Mouse (Mus musculus) Patski (cell line): Measurements from ENCODE around the gene Gpsm3. TPM values are rescaled to one million over a fixed set of nuclear protein-coding genes. Genes with fewer than 3 reads are reported as not detected.

Experiments used
- ATAC-seq: fragments of 100-300 bp; one replicate; pipeline ENCODE4 v1.8.0; 2021
- CTCF ChIA-PET: fragments of 350-600 bp; sonication (Branson Sonifier 250); formaldehyde crosslinking; loops from one replicate; lab custom pipeline; 2022; ENCODE audit warnings: inconsistent platforms; lab: Charles Lee
- POLR2A ChIA-PET: fragments of 350-600 bp; sonication (Branson Sonifier 250); formaldehyde crosslinking; loops from one replicate; lab custom pipeline; 2022; ENCODE audit warnings: antibody characterized with exemption, inconsistent platforms; lab: Charles Lee
- DNase-seq: peaks from one replicate; pipeline ENCODE4 v3.0.0-alpha.2; 2011; ENCODE audit warnings: low read depth, low spot score
- H3K27me3 ChIP-seq: fragments of 371-371 bp; one replicate; pipeline ENCODE4 v1.5.1; 2021
- CTCF ChIP-seq: fragments of 100-300 bp; IDR thresholded peaks from one replicate; pipeline ENCODE4 v1.5.1; 2021
- in situ Hi-C: fragments of 300-500 bp; cut with MboI; formaldehyde crosslinking; loops from 3 replicates; pipeline ENCODE4 v1.11.1; 2018; ENCODE audit warnings: low pct_unique_long_range_greater_than_20kb, mixed read lengths
- polyA plus RNA-seq: library from polyadenylated mRNA; unstranded; gene quantifications from one replicate; pipeline ENCODE4 v1.2.3, GENCODE M21; 2021

The Gpsm3 gene
- polyA plus RNA-seq, 1 experiment from 2014 or later = 0.35 TPM

- no peaks in the 10 kb centered on the region for H3K27me3 ChIP-seq
- DNase-seq (no peak), ATAC-seq (no peak)
- in situ Hi-C loops = loop anchor here (25.0 kb wide), 1 partner anchor 498 kb away; the partner anchor contains the start of genes Apom, Bag6 and D17H6S53E
- ChIA-PET CTCF (interaction anchor here (1.8 kb wide), 1 partner anchor 11 kb away, joined by 4 read pairs; the partner anchor contains the start of genes Ppt2 and Prrt1), POLR2A (interaction anchor here (1.1 to 2.0 kb wide), 2 partner anchors 12 to 20 kb away, joined by 5 to 7 read pairs; partner anchors contain the start of gene Ppt2)
- no peak for TF ChIP-seq CTCF
Measured at GRCm38 (mm10) chr17:34639461-34640255, 50.1 kb downstream of the Gpsm3 start.

GRCm38 (mm10) chr17:34640778-34641601 lies 51.4 kb downstream of the Gpsm3 start:
- in situ Hi-C loops = loop anchor here (25.0 kb wide), 1 partner anchor 496 kb away; the partner anchor contains the start of genes Apom, Bag6 and D17H6S53E
- ChIA-PET CTCF (interaction anchor here (1.2 to 1.8 kb wide), 3 partner anchors 9 to 14 kb away, joined by 3 to 4 read pairs (median 4); partner anchors contain the start of genes Ppt2 and Prrt1), POLR2A (interaction anchor here (1.1 to 2.0 kb wide), 2 partner anchors 13 to 21 kb away, joined by 4 to 7 read pairs; no protein-coding TSS in a partner anchor)
- peak; percentile 58 for ATAC-seq
- H3K27me3 ChIP-seq = no peaks in the 10 kb centered on the region
- TF ChIP-seq CTCF = no peak
- peak; percentile 70 for DNase-seq

Other genes starting within 250 kb of the Gpsm3 start
- gene Btnl2, start 235.0 kb upstream of the Gpsm3 start, polyA plus RNA-seq = not detected
- gene Btnl1, start 212.7 kb upstream of the Gpsm3 start, polyA plus RNA-seq = not detected
- not detected for gene BC051142, start 191.0 kb upstream of the Gpsm3 start, polyA plus RNA-seq
- not detected for gene Btnl4, start 112.5 kb upstream of the Gpsm3 start, polyA plus RNA-seq
- not detected for gene Btnl6, start 72.5 kb upstream of the Gpsm3 start, polyA plus RNA-seq
- gene Notch4, start 25.5 kb upstream of the Gpsm3 start, polyA plus RNA-seq = 0.87 TPM
- gene Pbx2, start 1.5 kb downstream of the Gpsm3 start, polyA plus RNA-seq = 59.7 TPM
- 1.2 TPM for gene Ager, start 8.1 kb downstream of the Gpsm3 start, polyA plus RNA-seq
- gene Rnf5, start 13.9 kb downstream of the Gpsm3 start, polyA plus RNA-seq = 69.1 TPM
- gene Agpat1, start 14.5 kb downstream of the Gpsm3 start, polyA plus RNA-seq = 128 TPM
- 2.5 TPM for gene Egfl8, start 26.2 kb downstream of the Gpsm3 start, polyA plus RNA-seq
- 108 TPM for gene Ppt2, start 38.7 kb downstream of the Gpsm3 start, polyA plus RNA-seq
- 6.7 TPM for gene Prrt1, start 39.7 kb downstream of the Gpsm3 start, polyA plus RNA-seq
- gene Fkbpl, start 55.0 kb downstream of the Gpsm3 start, polyA plus RNA-seq = 22.5 TPM
- gene Atf6b, start 57.3 kb downstream of the Gpsm3 start, polyA plus RNA-seq = 88.4 TPM
- gene Tnxb, start 80.7 kb downstream of the Gpsm3 start, polyA plus RNA-seq = 0.50 TPM
- 1.1 TPM for gene C4b, start 154.1 kb downstream of the Gpsm3 start, polyA plus RNA-seq
- gene Cyp21a1, start 214.8 kb downstream of the Gpsm3 start, polyA plus RNA-seq = not detected
- 50.8 TPM for gene Stk19, start 247.1 kb downstream of the Gpsm3 start, polyA plus RNA-seq
- 34.4 TPM for gene Dxo, start 247.2 kb downstream of the Gpsm3 start, polyA plus RNA-seq